ENCODE assay signal across 1 mouse cellular context in genomic region chr4:48242482-48242881, GRCm38 (mm10).
TF ChIP-seq lines count a peak whose summit lies in the region.

No protein-coding gene starts in this region.

TF ChIP-seq in CH12.LX, 34 proteins besides CTCF, POLR2A, EP300 and RAD21 (continued from another document):
- TF ChIP-seq JUN (IDR thresholded peaks at IDR 0.05; ENCODE audit: insufficient read depth, low read depth, low read length) (peak; percentile 23; the same call in 1 of the 2 replicates), MYC (IDR thresholded peaks at IDR 0.05; ENCODE audit: low read depth, low read length) (no peak; the same call in 1 of the 2 replicates), ETS1 (conservative IDR thresholded peaks at IDR 0.05; ENCODE audit: low read depth, low read length) (peak; percentile 84), ZMIZ1 (IDR thresholded peaks at IDR 0.05; ENCODE audit: low read depth, low read length) (no peak), CHD1 (IDR thresholded peaks at IDR 0.05; ENCODE audit: low read depth, low read length) (no peak), KAT2A (IDR thresholded peaks at IDR 0.05; ENCODE audit: insufficient replicate concordance, low read length) (no peak)
TF ChIP-seq in CH12.LX: peak in this region for 10.
